Mouse (Mus musculus) brain, embryonic 14.5 days (tissue): ENCODE results near the gene Fsip1.

Experiments used
- CTCF ChIP-seq: fragments of 200-500 bp; IDR thresholded peaks from 2 replicates; pipeline ENCODE4 v1.5.1; 2012; ENCODE audit warnings: inconsistent platforms, mild to moderate bottlenecking, moderate library complexity, borderline replicate concordance; ENCODE audit not compliant: insufficient read depth, insufficient read length; ENCODE audit errors: extremely low read depth
- POLR2A ChIP-seq: fragments of 200-500 bp; IDR thresholded peaks from 2 replicates; pipeline ENCODE4 v1.6.1; 2012; ENCODE audit warnings: mild to moderate bottlenecking, inconsistent platforms, borderline replicate concordance; ENCODE audit not compliant: poor library complexity, insufficient read depth, insufficient read length, severe bottlenecking; ENCODE audit errors: extremely low read depth

DNA sequence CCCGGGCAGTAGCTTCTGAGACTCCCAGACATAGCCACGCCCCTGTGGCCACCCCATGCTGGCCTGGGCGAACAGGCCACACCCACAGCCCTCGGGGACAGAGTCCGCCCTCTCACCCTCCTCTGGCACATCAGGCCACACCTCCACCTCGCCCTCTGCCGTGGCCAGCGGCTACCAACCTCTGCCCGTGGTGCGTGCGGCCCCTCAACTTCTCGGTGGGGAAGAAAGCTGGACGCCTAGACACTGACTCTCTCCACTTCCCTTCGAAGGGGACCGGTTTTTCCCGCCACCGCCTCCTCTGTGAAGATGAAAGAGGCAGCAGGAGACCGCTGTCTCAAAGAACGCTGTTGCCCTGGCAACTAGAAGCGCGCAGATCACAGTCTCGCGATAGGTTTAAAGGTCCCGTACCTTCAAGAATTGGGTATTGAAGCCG is at the start of gene Fsip1:
- TF ChIP-seq CTCF (no peak), POLR2A (no peak)
